Mouse (Mus musculus) intestine, embryonic 14.5 days (tissue): ENCODE results near the gene Lonp2. TPM values are rescaled to one million over a fixed set of nuclear protein-coding genes. Genes with fewer than 3 reads are reported as not detected.

Experiments used
- ATAC-seq: fragments of 200-750 bp; cut with Nextera tagmentation; replicated peaks from 2 replicates; pipeline ENCODE4 v1.8.0; 2017; ENCODE audit warnings: low read depth, moderate number of reproducible peaks, moderate TSS enrichment, moderate library complexity; ENCODE audit not compliant: low FRiP score, low TSS enrichment
- DNase-seq: peaks from one replicate; pipeline ENCODE4 v3.0.0-alpha.2; 2018; ENCODE audit warnings: low spot score
- H3K27ac ChIP-seq: fragments of 300-500 bp; sonication (generic); 2 replicates; pipeline ENCODE4 v1.5.1; 2014; ENCODE audit warnings: low read depth, mild to moderate bottlenecking, control low read depth
- H3K27me3 ChIP-seq: fragments of 300-500 bp; sonication (generic); replicated peaks from 2 replicates; pipeline ENCODE4 v1.6.1; 2014; ENCODE audit warnings: low read length, control low read depth; ENCODE audit not compliant: control insufficient read depth, insufficient read depth
- H3K36me3 ChIP-seq: fragments of 300-500 bp; sonication (generic); 2 replicates; pipeline ENCODE4 v1.6.1; 2014; ENCODE audit warnings: low read length, control low read depth; ENCODE audit not compliant: control insufficient read depth, insufficient read depth
- H3K4me1 ChIP-seq: fragments of 300-500 bp; sonication (generic); replicated peaks from 2 replicates; pipeline ENCODE4 v1.6.1; 2014; ENCODE audit warnings: low read length, control low read depth, mixed read lengths; ENCODE audit not compliant: control insufficient read depth, insufficient read depth
- H3K4me2 ChIP-seq: fragments of 300-500 bp; sonication (generic); 2 replicates; pipeline ENCODE4 v1.6.1; 2014; ENCODE audit warnings: low read length
- H3K4me3 ChIP-seq: fragments of 300-500 bp; sonication (generic); 2 replicates; pipeline ENCODE4 v1.5.1; 2014; ENCODE audit warnings: low read depth, low read length, control low read depth, mixed read lengths
- H3K9ac ChIP-seq: fragments of 300-500 bp; sonication (generic); 2 replicates; pipeline ENCODE4 v1.6.1; 2014; ENCODE audit warnings: mild to moderate bottlenecking, low read length
- H3K9me3 ChIP-seq: fragments of 300-500 bp; sonication (generic); 2 replicates; pipeline ENCODE4 v1.6.1; 2016; ENCODE audit warnings: low read length, control low read depth; ENCODE audit not compliant: control insufficient read depth
- WGBS: fragments of 180-500 bp; shearing (Covaris S2); extraction: QIAGEN DNeasy Blood & Tissue Kit; methylation state at CpG from one replicate; pipeline ENCODE4 v1.1.7; 2014; 5-methylcytosine and 5-hydroxymethylcytosine counted together
- polyA plus RNA-seq: library from polyadenylated mRNA; unstranded; fragments of >200 nt; fragmentation: Nextera tagmentation; extraction: Ambion mirVana; gene quantifications from 2 replicates; pipeline ENCODE4 v1.2.1, GENCODE M21; 2014

The Lonp2 gene
- 47.2 and 55.0 TPM in 2 replicates for polyA plus RNA-seq

- Histone ChIP-seq H3K36me3 (no peaks in the 10 kb centered on the region), H3K27me3 (no peaks in the 10 kb centered on the region), H3K9me3 (no peaks in the 10 kb centered on the region), H3K9ac (peak within 1 kb of the TSS; percentile 63), H3K4me1 (peaks cover 10% of the 10 kb centered on the region), H3K4me3 (peak within 1 kb of the TSS; percentile 92), H3K27ac (peak within 1 kb of the TSS; percentile 22; the same call in 1 of the 2 replicates), H3K4me2 (peak within 1 kb of the TSS; percentile 76)
- ATAC-seq (peak; percentile 100), DNase-seq (peak; percentile 96)
- WGBS = under 1% methylated on average over 62 of the region's 62 CpGs
These were observed at the start of gene Lonp2 for GRCm38 (mm10) chr8:86623911-86624731. Gene Lonp2 (plus strand): TSS chr8:86624043.

- Histone ChIP-seq H3K4me1 (no peaks in the 10 kb centered on the region), H3K9me3 (no peaks in the 10 kb centered on the region), H3K27ac (no peak overlapping the region), H3K4me3 (no peak overlapping the region), H3K9ac (no peak overlapping the region), H3K36me3 (no peaks in the 10 kb centered on the region), H3K27me3 (no peaks in the 10 kb centered on the region), H3K4me2 (no peak overlapping the region)
- 82% methylated on average over 8 of the region's 8 CpGs for WGBS
- ATAC-seq (no peak), DNase-seq (no peak)
These were observed 46.3 kb upstream of the Lonp2 start for GRCm38 (mm10) chr8:86577547-86577946.

- Histone ChIP-seq H3K9me3 (no peaks in the 10 kb centered on the region), H3K9ac (no peak overlapping the region), H3K4me2 (no peak overlapping the region), H3K27me3 (no peaks in the 10 kb centered on the region), H3K4me1 (no peaks in the 10 kb centered on the region), H3K27ac (no peak overlapping the region), H3K36me3 (no peaks in the 10 kb centered on the region), H3K4me3 (no peak overlapping the region)
- ATAC-seq (no peak), DNase-seq (no peak)
- WGBS = 36% methylated on average over 9 of the region's 9 CpGs
These were observed 45.8 kb upstream of the Lonp2 start for GRCm38 (mm10) chr8:86578076-86578475.

GRCm38 (mm10) chr8:86578693-86579092 is 45.1 kb upstream of the Lonp2 start:
- Histone ChIP-seq H3K4me3 (no peak overlapping the region), H3K4me2 (no peak overlapping the region)

GRCm38 (mm10) chr8:86580458-86580857 is 43.4 kb upstream of the Lonp2 start, which contains the start of gene Abcc12:
Gene Abcc12 (minus strand): TSS chr8:86580686.
- DNase-seq = no peak
- no peak within 1 kb of the TSS for H3K27ac ChIP-seq
- no peak within 1 kb of the TSS for H3K4me3 ChIP-seq
- H3K9me3 ChIP-seq = no peaks in the 10 kb centered on the region
- no peaks in the 10 kb centered on the region for H3K36me3 ChIP-seq
- H3K27me3 ChIP-seq = no peaks in the 10 kb centered on the region
- H3K4me2 ChIP-seq = no peak within 1 kb of the TSS
- no peak for ATAC-seq
- H3K4me1 ChIP-seq = no peaks in the 10 kb centered on the region
- no peak within 1 kb of the TSS for H3K9ac ChIP-seq

More at GRCm38 (mm10) chr8:86578693-86579092, 45.1 kb upstream of the Lonp2 start:
- no peaks in the 10 kb centered on the region for H3K36me3 ChIP-seq
- ATAC-seq (no peak), DNase-seq (no peak)
- 67% methylated on average over 8 of the region's 8 CpGs for WGBS
- H3K27me3 ChIP-seq = no peaks in the 10 kb centered on the region
- no peak overlapping the region for H3K27ac ChIP-seq
- no peak overlapping the region for H3K9ac ChIP-seq
- H3K4me1 ChIP-seq = no peaks in the 10 kb centered on the region
- no peaks in the 10 kb centered on the region for H3K9me3 ChIP-seq

GRCm38 (mm10) chr8:86581921-86582331 is 41.9 kb upstream of the Lonp2 start:
- DNase-seq = no peak

GRCm38 (mm10) chr8:86585118-86585517 is 38.7 kb upstream of the Lonp2 start:
- WGBS = 6% methylated on average over 11 of the region's 11 CpGs
- peak; percentile 54; the same call in 1 of the 2 replicates for ATAC-seq

More at GRCm38 (mm10) chr8:86581921-86582331, 41.9 kb upstream of the Lonp2 start:
- Histone ChIP-seq H3K4me3 (no peak overlapping the region), H3K36me3 (no peaks in the 10 kb centered on the region), H3K9ac (no peak overlapping the region), H3K27me3 (no peaks in the 10 kb centered on the region), H3K9me3 (no peaks in the 10 kb centered on the region), H3K27ac (no peak overlapping the region), H3K4me1 (no peaks in the 10 kb centered on the region), H3K4me2 (no peak overlapping the region)
- 76% methylated on average over 4 of the region's 4 CpGs for WGBS
- ATAC-seq = no peak

GRCm38 (mm10) chr8:86585532-86585931 is 38.3 kb upstream of the Lonp2 start:
- Histone ChIP-seq H3K27ac (no peak overlapping the region), H3K27me3 (no peaks in the 10 kb centered on the region), H3K4me1 (no peaks in the 10 kb centered on the region), H3K36me3 (no peaks in the 10 kb centered on the region), H3K9ac (0 out of 2 replicates have a peak overlapping the region, but pooled peaks have one; percentile 25), H3K4me2 (peak overlapping the region; percentile 88), H3K4me3 (peak overlapping the region; percentile 34), H3K9me3 (no peaks in the 10 kb centered on the region)
- DNase-seq (peak; percentile 83), ATAC-seq (no peak; the same call in 1 of the 2 replicates)
- 1% methylated on average over 16 of the region's 16 CpGs for WGBS

More at GRCm38 (mm10) chr8:86585118-86585517, 38.7 kb upstream of the Lonp2 start:
- Histone ChIP-seq H3K9ac (0 out of 2 replicates have a peak overlapping the region, but pooled peaks have one; percentile 25), H3K27me3 (no peaks in the 10 kb centered on the region), H3K27ac (no peak overlapping the region), H3K36me3 (no peaks in the 10 kb centered on the region), H3K4me1 (no peaks in the 10 kb centered on the region), H3K4me2 (peak overlapping the region; percentile 88), H3K4me3 (peak overlapping the region; percentile 34), H3K9me3 (no peaks in the 10 kb centered on the region)
- peak; percentile 86 for DNase-seq
